Mouse (Mus musculus): ENCODE results near the gene Lbx2. TPM values are rescaled to one million over a fixed set of nuclear protein-coding genes. Genes with fewer than 3 reads are reported as not detected.
A peak's percentile ranks its signal among the peaks of the same experiment; 100 is the strongest.

The Lbx2 gene
- total RNA-seq, 2 experiments from 2014 or later, result 0.38 to 1.1 TPM

- no peak for DNase-seq
- intact Hi-C loops (cut with DNase I), result loop anchor here (10.0 kb wide), 1 partner anchor 325 kb away; no protein-coding TSS in a partner anchor
Measured at GRCm38 (mm10) chr6:83070247-83070310, 16.1 kb upstream of the Lbx2 start, which contains the start of gene Tlx2. Gene Tlx2, minus strand, starts transcription at chr6:83070293.

- intact Hi-C loops (cut with DNase I), result loop anchor here (10.0 kb wide), 1 partner anchor 326 kb away; no protein-coding TSS in a partner anchor
- peak; percentile 28 to 42 for DNase-seq
Measured at GRCm38 (mm10) chr6:83070311-83071219, 15.6 kb upstream of the Lbx2 start.

GRCm38 (mm10) chr6:83071220-83071619 lies 14.9 kb upstream of the Lbx2 start:
- DNase-seq, result no peak
- intact Hi-C loops (cut with DNase I), result loop anchor here (10.0 kb wide), 1 partner anchor 326 kb away; no protein-coding TSS in a partner anchor

- intact Hi-C loops (cut with DNase I), result loop anchor here (10.0 kb wide), 1 partner anchor 330 kb away; no protein-coding TSS in a partner anchor
- no peak for DNase-seq
Measured at GRCm38 (mm10) chr6:83074979-83075378, 11.2 kb upstream of the Lbx2 start.

- intact Hi-C loops (cut with DNase I), result loop anchor here (2.0 to 10.0 kb wide), 3 partner anchors 23 to 333 kb away; partner anchors contain the start of genes Ccdc142 and Gm42688
- peak in 1 of 2 experiments; percentile 37 for DNase-seq
Measured at GRCm38 (mm10) chr6:83077630-83078323, 8.4 kb upstream of the Lbx2 start, which contains the start of gene Pcgf1. Gene Pcgf1, plus strand, starts transcription at chr6:83077869.

- intact Hi-C loops (cut with DNase I), result loop anchor here (2.0 to 10.0 kb wide), 3 partner anchors 22 to 334 kb away; partner anchors contain the start of genes Ccdc142 and Gm42688
- DNase-seq, result peak; percentile 100
Measured at GRCm38 (mm10) chr6:83078324-83078858, 7.8 kb upstream of the Lbx2 start.

GRCm38 (mm10) chr6:83080210-83080609 lies 6.0 kb upstream of the Lbx2 start:
- no peak for DNase-seq
- intact Hi-C loops (cut with DNase I), result no loop called here

GRCm38 (mm10) chr6:83083497-83083896 lies 2.7 kb upstream of the Lbx2 start:
- no peak for DNase-seq
- intact Hi-C loops (cut with DNase I), result no loop called here

- no peak for DNase-seq
- intact Hi-C loops (cut with DNase I), result no loop called here
Measured at GRCm38 (mm10) chr6:83084477-83084876, 1.7 kb upstream of the Lbx2 start.

GRCm38 (mm10) chr6:83087205-83087925 lies 1.2 kb downstream of the Lbx2 start:
- intact Hi-C loops (cut with DNase I), result no loop called here
- DNase-seq, result peak in 1 of 2 experiments; percentile 41

GRCm38 (mm10) chr6:83087926-83088260 lies 1.7 kb downstream of the Lbx2 start:
- DNase-seq, result no peak

GRCm38 (mm10) chr6:83092416-83093127 lies 6.4 kb downstream of the Lbx2 start:
- DNase-seq, result no peak
- intact Hi-C loops (cut with DNase I), result no loop called here

More at GRCm38 (mm10) chr6:83087926-83088260, 1.7 kb downstream of the Lbx2 start:
- intact Hi-C loops (cut with DNase I), result no loop called here

- intact Hi-C loops (cut with DNase I), result no loop called here
- DNase-seq, result no peak
Measured at GRCm38 (mm10) chr6:83095968-83096367, 9.8 kb downstream of the Lbx2 start.

GRCm38 (mm10) chr6:83098411-83098810 lies 12.2 kb downstream of the Lbx2 start:
- no peak for DNase-seq
- intact Hi-C loops (cut with DNase I), result no loop called here

GRCm38 (mm10) chr6:83101316-83101687 lies 15.1 kb downstream of the Lbx2 start, which contains the start of the genes Ccdc142 and Gm42688:
Gene Ccdc142, plus strand, starts transcription at chr6:83101601.
Gene Gm42688, plus strand, starts transcription at chr6:83101617.
- intact Hi-C loops (cut with DNase I), result loop anchor here (1.0 to 2.0 kb wide), 3 partner anchors 23 to 103 kb away; partner anchors contain the start of gene Aup1

GRCm38 (mm10) chr6:83101688-83102556 lies 15.8 kb downstream of the Lbx2 start:
- intact Hi-C loops (cut with DNase I), result loop anchor here (1.0 to 2.0 kb wide), 3 partner anchors 23 to 104 kb away; partner anchors contain the start of gene Aup1
- peak; percentile 68 to 74 for DNase-seq

More at GRCm38 (mm10) chr6:83101316-83101687, 15.1 kb downstream of the Lbx2 start, which contains the start of the genes Ccdc142 and Gm42688:
- DNase-seq, result peak; percentile 85 to 89

- no peak for DNase-seq
- intact Hi-C loops (cut with DNase I), result no loop called here
Measured at GRCm38 (mm10) chr6:83103130-83103650, 17.0 kb downstream of the Lbx2 start.

- intact Hi-C loops (cut with DNase I), result no loop called here
Measured at GRCm38 (mm10) chr6:83104158-83104557, 18.0 kb downstream of the Lbx2 start.

More at GRCm38 (mm10) chr6:83104158-83104557, 18.0 kb downstream of the Lbx2 start:
- no peak for DNase-seq
